Mouse (Mus musculus): ENCODE results near the gene Dnaic1. TPM values are rescaled to one million over a fixed set of nuclear protein-coding genes. Genes with fewer than 3 reads are reported as not detected.

The Dnaic1 gene
- total RNA-seq (2014; rRNA removed; ENCODE audit: low replicate concordance), result 2.2 and 12.9 TPM in 2 replicates
- 1.8 and 2.1 TPM in 2 replicates for polyA plus RNA-seq (2015; fragmentation: Nextera tagmentation; extraction: Ambion mirVana)

DNA sequence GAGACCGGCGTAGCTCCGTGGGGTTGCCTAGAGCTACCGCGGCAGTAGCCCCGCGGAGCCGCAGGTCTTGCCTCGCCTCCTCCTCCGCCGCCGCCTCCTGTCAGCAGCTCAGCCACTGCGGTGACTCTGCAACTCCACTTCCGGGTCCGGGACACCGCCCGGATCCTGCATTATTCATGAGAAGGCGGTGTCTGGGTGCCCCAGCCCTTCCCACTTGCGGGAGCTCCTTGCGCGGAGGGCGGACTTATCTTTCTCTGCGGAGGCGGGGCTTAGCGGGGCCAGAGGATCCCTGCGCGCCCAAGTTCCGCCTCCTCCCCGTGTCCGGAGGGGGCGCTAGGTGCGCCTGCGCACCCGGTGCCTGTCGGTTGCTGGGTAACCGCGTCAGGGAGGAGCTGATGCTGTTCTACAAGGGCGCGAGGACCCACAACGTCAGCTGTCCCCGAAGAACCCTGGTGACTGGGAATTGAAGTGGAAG, at the start of gene Dnaic1, which contains the start of gene Fam219a:
TSS of gene Dnaic1 (plus strand) at position 365 of the 475 bp plus-strand sequence.
TSS of gene Fam219a (minus strand) at position 128 of the 475 bp plus-strand sequence.
- DNase-seq (ENCODE audit: low spot score) (peak; percentile 99), ATAC-seq (ENCODE audit: insufficient read depth, low read depth) (peak; percentile 98)
- Histone ChIP-seq H3K4me2 (ENCODE audit: low read depth, low read length) (peak within 1 kb of the TSS; percentile 98), H3K9ac (replicated peaks; ENCODE audit: low read depth, low read length) (peak within 1 kb of the TSS; percentile 82), H3K36me3 (replicated peaks; ENCODE audit: control insufficient read depth, insufficient read depth, low read length) (no peaks in the 10 kb centered on the region), H3K9me3 (replicated peaks; ENCODE audit: control insufficient read depth, low read length) (no peaks in the 10 kb centered on the region), H3K27ac (ENCODE audit: low read depth) (peak within 1 kb of the TSS; percentile 69), H3K27me3 (ENCODE audit: control insufficient read depth, insufficient read depth, low read length) (no peaks in the 10 kb centered on the region), H3K4me3 (ENCODE audit: low read depth, low read length) (peak within 1 kb of the TSS; percentile 91), H3K4me1 (ENCODE audit: control insufficient read depth, insufficient read depth) (peaks cover 15% of the 10 kb centered on the region)
- peak; percentile 54 for TF ChIP-seq CTCF (IDR thresholded peaks at IDR 0.05; ENCODE audit: low read depth)
- TF ChIP-seq EP300 (IDR thresholded peaks at IDR 0.05; ENCODE audit: low read depth), result no peak
- under 1% methylated on average over 40 of the region's 41 CpGs for WGBS

DNA sequence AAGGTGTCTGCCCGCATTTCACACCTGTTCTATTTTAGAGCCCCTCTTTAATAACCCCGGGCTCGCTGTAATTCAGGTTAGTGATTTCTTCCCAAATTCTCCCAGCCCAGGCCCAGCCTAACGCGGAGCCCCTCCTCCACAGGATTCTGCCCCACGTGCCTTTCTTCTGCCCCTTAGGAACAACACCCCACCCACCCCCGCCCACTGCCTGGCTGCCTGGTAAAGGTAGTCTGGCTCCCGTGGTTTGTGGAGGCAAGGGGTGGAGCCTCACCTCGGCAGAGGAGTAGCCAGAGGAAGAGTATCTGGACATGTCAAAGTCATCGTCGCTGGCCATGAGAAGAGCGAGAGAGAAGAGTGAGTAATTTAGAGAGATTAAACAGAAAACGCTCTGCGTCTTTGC, 48.9 kb upstream of the Dnaic1 start:
- Histone ChIP-seq H3K36me3 (replicated peaks; ENCODE audit: control insufficient read depth, insufficient read depth, low read length) (no peaks in the 10 kb centered on the region), H3K4me2 (ENCODE audit: low read depth, low read length) (no peak overlapping the region), H3K4me1 (ENCODE audit: control insufficient read depth, insufficient read depth) (no peaks in the 10 kb centered on the region), H3K4me3 (ENCODE audit: low read depth, low read length) (no peak overlapping the region), H3K9ac (replicated peaks; ENCODE audit: low read depth, low read length) (no peak overlapping the region), H3K27ac (ENCODE audit: low read depth) (no peak overlapping the region), H3K9me3 (replicated peaks; ENCODE audit: control insufficient read depth, low read length) (no peaks in the 10 kb centered on the region), H3K27me3 (ENCODE audit: control insufficient read depth, insufficient read depth, low read length) (no peaks in the 10 kb centered on the region)
- no peak for TF ChIP-seq CTCF (IDR thresholded peaks at IDR 0.05; ENCODE audit: low read depth)
- no peak for TF ChIP-seq EP300 (IDR thresholded peaks at IDR 0.05; ENCODE audit: low read depth)
- DNase-seq (ENCODE audit: low spot score) (no peak), ATAC-seq (ENCODE audit: insufficient read depth, low read depth) (no peak)
- 48% methylated on average over 14 of the region's 14 CpGs for WGBS

DNA sequence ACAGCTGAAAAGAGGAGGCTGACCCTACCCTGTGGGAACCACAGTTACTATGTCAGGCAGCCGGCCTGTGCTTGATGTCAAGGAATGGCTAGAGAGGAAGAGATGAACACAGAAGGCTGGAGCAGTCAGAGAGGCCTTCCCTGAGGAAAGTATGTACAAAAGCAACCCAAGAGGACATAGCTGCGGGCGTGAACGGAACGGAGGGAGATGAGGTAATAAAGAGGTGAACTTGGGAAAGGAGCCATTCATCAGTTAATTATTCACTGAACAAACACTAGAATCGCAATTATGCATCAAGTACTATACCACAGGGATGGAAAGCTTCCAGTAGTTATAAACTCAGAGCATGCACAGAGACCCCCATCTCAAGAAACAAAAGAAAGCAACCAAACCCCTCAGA, 47.4 kb upstream of the Dnaic1 start:
- ATAC-seq (ENCODE audit: insufficient read depth, low read depth), result no peak

DNA sequence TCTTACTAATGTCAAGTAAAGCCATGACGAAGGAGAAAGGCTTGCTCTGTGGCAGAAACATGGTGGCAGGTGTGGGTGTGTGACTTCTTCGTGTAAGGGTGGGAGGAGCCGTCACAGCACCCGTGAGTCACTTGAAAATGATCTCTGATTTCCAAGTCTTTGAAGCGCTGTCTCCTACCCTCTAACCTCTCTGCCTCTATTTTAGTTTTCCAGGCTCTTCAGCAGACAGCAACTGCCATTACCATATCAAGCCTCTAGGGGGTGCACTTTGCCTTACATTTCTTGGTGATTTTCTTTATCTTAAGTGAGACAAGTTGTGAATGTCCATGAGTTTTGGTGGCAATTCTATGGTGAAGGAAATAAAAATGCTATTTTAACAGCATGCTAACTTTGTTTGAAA, 46.8 kb upstream of the Dnaic1 start:
- Histone ChIP-seq H3K4me1 (ENCODE audit: control insufficient read depth, insufficient read depth) (no peaks in the 10 kb centered on the region), H3K27ac (ENCODE audit: low read depth) (no peak overlapping the region), H3K36me3 (replicated peaks; ENCODE audit: control insufficient read depth, insufficient read depth, low read length) (no peaks in the 10 kb centered on the region), H3K27me3 (ENCODE audit: control insufficient read depth, insufficient read depth, low read length) (no peaks in the 10 kb centered on the region), H3K4me3 (ENCODE audit: low read depth, low read length) (no peak overlapping the region), H3K4me2 (ENCODE audit: low read depth, low read length) (no peak overlapping the region), H3K9me3 (replicated peaks; ENCODE audit: control insufficient read depth, low read length) (no peaks in the 10 kb centered on the region), H3K9ac (replicated peaks; ENCODE audit: low read depth, low read length) (no peak overlapping the region)
- DNase-seq (ENCODE audit: low spot score), result no peak
- TF ChIP-seq CTCF (IDR thresholded peaks at IDR 0.05; ENCODE audit: low read depth) (peak; percentile 54), EP300 (IDR thresholded peaks at IDR 0.05; ENCODE audit: low read depth) (no peak)
- ATAC-seq (ENCODE audit: insufficient read depth, low read depth), result no peak
- 54% methylated on average over 5 of the region's 5 CpGs for WGBS

More for the DNA sequence above, 47.4 kb upstream of the Dnaic1 start:
- H3K4me3 ChIP-seq (ENCODE audit: low read depth, low read length), result no peak overlapping the region
- no peaks in the 10 kb centered on the region for H3K27me3 ChIP-seq (ENCODE audit: control insufficient read depth, insufficient read depth, low read length)
- WGBS, result 91% methylated on average over 6 of the region's 6 CpGs
- H3K4me2 ChIP-seq (ENCODE audit: low read depth, low read length), result no peak overlapping the region
- no peak for DNase-seq (ENCODE audit: low spot score)
- TF ChIP-seq EP300 (IDR thresholded peaks at IDR 0.05; ENCODE audit: low read depth) (no peak), CTCF (IDR thresholded peaks at IDR 0.05; ENCODE audit: low read depth) (no peak)
- H3K4me1 ChIP-seq (ENCODE audit: control insufficient read depth, insufficient read depth), result no peaks in the 10 kb centered on the region
- no peak overlapping the region for H3K9ac ChIP-seq (replicated peaks; ENCODE audit: low read depth, low read length)
- no peaks in the 10 kb centered on the region for H3K9me3 ChIP-seq (replicated peaks; ENCODE audit: control insufficient read depth, low read length)
- H3K36me3 ChIP-seq (replicated peaks; ENCODE audit: control insufficient read depth, insufficient read depth, low read length), result no peaks in the 10 kb centered on the region
- H3K27ac ChIP-seq (ENCODE audit: low read depth), result no peak overlapping the region

DNA sequence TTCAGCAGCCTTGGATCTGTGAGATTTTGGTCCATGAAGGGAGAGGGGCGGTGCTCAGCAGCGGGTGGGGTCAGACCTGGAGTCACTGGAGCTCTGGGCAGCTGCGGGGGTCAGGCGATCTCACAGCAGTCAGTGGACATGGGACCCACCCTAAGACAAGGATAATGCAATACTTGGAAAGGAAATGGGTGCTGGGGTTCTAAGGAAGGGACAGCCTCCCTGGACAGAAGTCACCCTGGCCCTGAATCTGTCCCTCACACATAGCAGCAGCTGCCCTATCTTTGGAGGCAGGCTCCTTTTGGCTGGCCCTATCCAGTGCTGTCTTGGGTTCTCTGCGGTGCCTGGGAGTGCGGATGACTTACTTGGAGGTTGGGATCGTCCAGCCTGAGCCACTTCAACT, 45.7 kb upstream of the Dnaic1 start:
- Histone ChIP-seq H3K4me2 (ENCODE audit: low read depth, low read length) (no peak overlapping the region), H3K4me3 (ENCODE audit: low read depth, low read length) (no peak overlapping the region), H3K9me3 (replicated peaks; ENCODE audit: control insufficient read depth, low read length) (no peaks in the 10 kb centered on the region), H3K36me3 (replicated peaks; ENCODE audit: control insufficient read depth, insufficient read depth, low read length) (no peaks in the 10 kb centered on the region), H3K27me3 (ENCODE audit: control insufficient read depth, insufficient read depth, low read length) (no peaks in the 10 kb centered on the region), H3K9ac (replicated peaks; ENCODE audit: low read depth, low read length) (no peak overlapping the region), H3K27ac (ENCODE audit: low read depth) (no peak overlapping the region), H3K4me1 (ENCODE audit: control insufficient read depth, insufficient read depth) (no peaks in the 10 kb centered on the region)
- 59% methylated on average over 7 of the region's 7 CpGs for WGBS
- ATAC-seq (ENCODE audit: insufficient read depth, low read depth) (no peak), DNase-seq (ENCODE audit: low spot score) (no peak)
- TF ChIP-seq EP300 (IDR thresholded peaks at IDR 0.05; ENCODE audit: low read depth), result no peak
- no peak for TF ChIP-seq CTCF (IDR thresholded peaks at IDR 0.05; ENCODE audit: low read depth)

DNA sequence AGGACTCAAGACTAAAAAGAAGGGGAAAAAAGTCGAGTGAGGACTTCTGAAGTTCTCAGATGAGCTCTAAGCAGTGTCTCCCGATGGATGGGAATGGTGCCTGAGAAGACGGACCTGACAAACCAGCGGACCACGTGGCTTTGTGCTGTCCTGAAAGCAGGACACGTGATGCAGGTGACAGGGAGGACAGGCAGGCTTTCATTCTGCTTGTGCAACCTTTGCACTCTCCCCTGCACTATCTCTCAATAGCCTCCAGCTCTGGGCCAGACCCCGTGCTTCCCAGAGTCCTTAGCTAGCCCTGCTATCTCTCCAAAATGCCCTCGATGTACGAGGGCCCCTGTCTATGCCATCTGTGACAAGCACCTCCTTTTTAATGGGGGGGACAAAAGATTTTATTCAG, 44.7 kb upstream of the Dnaic1 start:
- no peaks in the 10 kb centered on the region for H3K36me3 ChIP-seq (replicated peaks; ENCODE audit: control insufficient read depth, insufficient read depth, low read length)
- no peak overlapping the region for H3K9ac ChIP-seq (replicated peaks; ENCODE audit: low read depth, low read length)
- H3K4me1 ChIP-seq (ENCODE audit: control insufficient read depth, insufficient read depth), result no peaks in the 10 kb centered on the region
- ATAC-seq (ENCODE audit: insufficient read depth, low read depth), result no peak
- H3K4me2 ChIP-seq (ENCODE audit: low read depth, low read length), result no peak overlapping the region
- WGBS, result 60% methylated on average over 9 of the region's 9 CpGs
- H3K4me3 ChIP-seq (ENCODE audit: low read depth, low read length), result no peak overlapping the region
- H3K9me3 ChIP-seq (replicated peaks; ENCODE audit: control insufficient read depth, low read length), result no peaks in the 10 kb centered on the region
- TF ChIP-seq CTCF (IDR thresholded peaks at IDR 0.05; ENCODE audit: low read depth) (no peak), EP300 (IDR thresholded peaks at IDR 0.05; ENCODE audit: low read depth) (no peak)
- no peaks in the 10 kb centered on the region for H3K27me3 ChIP-seq (ENCODE audit: control insufficient read depth, insufficient read depth, low read length)
- no peak overlapping the region for H3K27ac ChIP-seq (ENCODE audit: low read depth)
- DNase-seq (ENCODE audit: low spot score), result no peak
